Mouse (Mus musculus): ENCODE measurements around the gene Grn.
A peak's percentile ranks its signal among the peaks of the same experiment; 100 is the strongest.
"Not testable (repeated sequence)": the region's sequence is repeated elsewhere in the genome, so short reads cannot be mapped to it uniquely, and the experiment has no call there.

The Grn gene

GRCm38 (mm10) chr11:102430121-102431017 is at the start of gene Grn:
Grn (plus strand) TSS chr11:102430315.
- peak; percentile 83 for ATAC-seq (ENCODE audit: insufficient number of reproducible peaks, low FRiP score, low TSS enrichment)

GRCm38 (mm10) chr11:102381341-102382100 is 48.6 kb upstream of the Grn start:
- ATAC-seq (ENCODE audit: insufficient number of reproducible peaks, low FRiP score, low TSS enrichment), result no peak

- ATAC-seq (ENCODE audit: insufficient number of reproducible peaks, low FRiP score, low TSS enrichment), result no peak
Observed at GRCm38 (mm10) chr11:102382794-102383193, 47.3 kb upstream of the Grn start.

GRCm38 (mm10) chr11:102383365-102384136 is 46.6 kb upstream of the Grn start:
- no peak; the same call in 1 of the 2 replicates for ATAC-seq (ENCODE audit: insufficient number of reproducible peaks, low FRiP score, low TSS enrichment)

GRCm38 (mm10) chr11:102384418-102384817 is 45.7 kb upstream of the Grn start:
- ATAC-seq (ENCODE audit: insufficient number of reproducible peaks, low FRiP score, low TSS enrichment), result no peak

GRCm38 (mm10) chr11:102385075-102385474 is 45.0 kb upstream of the Grn start:
- no peak for ATAC-seq (ENCODE audit: insufficient number of reproducible peaks, low FRiP score, low TSS enrichment)

GRCm38 (mm10) chr11:102386121-102386520 is 44.0 kb upstream of the Grn start:
- no peak for ATAC-seq (ENCODE audit: insufficient number of reproducible peaks, low FRiP score, low TSS enrichment)

GRCm38 (mm10) chr11:102389436-102389835 is 40.7 kb upstream of the Grn start:
- ATAC-seq (ENCODE audit: insufficient number of reproducible peaks, low FRiP score, low TSS enrichment), result not testable (repeated sequence)

GRCm38 (mm10) chr11:102392441-102393237 is 37.5 kb upstream of the Grn start:
- ATAC-seq (ENCODE audit: insufficient number of reproducible peaks, low FRiP score, low TSS enrichment), result peak; percentile 20; the same call in 1 of the 2 replicates

- peak; percentile 72 for ATAC-seq (ENCODE audit: insufficient number of reproducible peaks, low FRiP score, low TSS enrichment)
Observed at GRCm38 (mm10) chr11:102393238-102393634, 36.9 kb upstream of the Grn start, which contains the start of gene Rundc3a. Rundc3a (plus strand) TSS chr11:102393403.

GRCm38 (mm10) chr11:102393719-102394420 is 36.2 kb upstream of the Grn start:
- ATAC-seq (ENCODE audit: insufficient number of reproducible peaks, low FRiP score, low TSS enrichment), result peak; percentile 11; the same call in 1 of the 2 replicates

- ATAC-seq (ENCODE audit: insufficient number of reproducible peaks, low FRiP score, low TSS enrichment), result no peak
Observed at GRCm38 (mm10) chr11:102394421-102395124, 35.5 kb upstream of the Grn start.

- no peak for ATAC-seq (ENCODE audit: insufficient number of reproducible peaks, low FRiP score, low TSS enrichment)
Observed at GRCm38 (mm10) chr11:102395250-102395649, 34.9 kb upstream of the Grn start.

- ATAC-seq (ENCODE audit: insufficient number of reproducible peaks, low FRiP score, low TSS enrichment), result no peak
Observed at GRCm38 (mm10) chr11:102396263-102396662, 33.9 kb upstream of the Grn start.

GRCm38 (mm10) chr11:102396671-102397141 is 33.4 kb upstream of the Grn start:
- no peak for ATAC-seq (ENCODE audit: insufficient number of reproducible peaks, low FRiP score, low TSS enrichment)

GRCm38 (mm10) chr11:102398007-102398825 is 31.9 kb upstream of the Grn start:
- ATAC-seq (ENCODE audit: insufficient number of reproducible peaks, low FRiP score, low TSS enrichment), result 0 out of 2 replicates have a peak, but pooled peaks have one; percentile 27

GRCm38 (mm10) chr11:102399107-102399506 is 31.0 kb upstream of the Grn start:
- ATAC-seq (ENCODE audit: insufficient number of reproducible peaks, low FRiP score, low TSS enrichment), result no peak

Measured in cerebellum, adult (tissue).